Mouse (Mus musculus): ENCODE measurements at regions not wholly inside any gene's neighbourhood (a gene's known extent, or its start where the extent isn't known, plus 50 kb on each side); places are given as distances from the start of the nearest gene placed in this dataset.

- Histone ChIP-seq H3K4me2 (replicated peaks; ENCODE audit: low read depth) (no peak overlapping the region), H3K9me3 (ENCODE audit: control insufficient read depth) (no peaks in the 10 kb centered on the region), H3K27ac (ENCODE audit: low read depth, low read length) (no peak overlapping the region), H3K27me3 (replicated peaks; ENCODE audit: control insufficient read depth, insufficient read depth, low read length) (no peaks in the 10 kb centered on the region), H3K9ac (ENCODE audit: low read depth, low read length) (no peak overlapping the region), H3K36me3 (ENCODE audit: control insufficient read depth, insufficient read depth) (no peaks in the 10 kb centered on the region), H3K4me3 (ENCODE audit: low read depth, low read length) (no peak overlapping the region), H3K4me1 (replicated peaks; ENCODE audit: control insufficient read depth, insufficient read depth, low read length) (no peaks in the 10 kb centered on the region)
- TF ChIP-seq CTCF (IDR thresholded peaks at IDR 0.05; ENCODE audit: low read depth), result no peak
- ATAC-seq, result no peak
- WGBS, result 76% methylated on average over 11 of the region's 11 CpGs
These were observed 297.0 kb downstream of the Pmp22 start for GRCm38 (mm10) chr11:63425741-63426140.

GRCm38 (mm10) chr11:63453786-63454185 lies 325.0 kb downstream of the Pmp22 start:
- no peak for TF ChIP-seq CTCF (IDR thresholded peaks at IDR 0.05; ENCODE audit: low read depth)
- no peak overlapping the region for H3K9ac ChIP-seq (ENCODE audit: low read depth, low read length)
- no peaks in the 10 kb centered on the region for H3K27me3 ChIP-seq (replicated peaks; ENCODE audit: control insufficient read depth, insufficient read depth, low read length)
- no peak for ATAC-seq
- no peaks in the 10 kb centered on the region for H3K9me3 ChIP-seq (ENCODE audit: control insufficient read depth)
- no peaks in the 10 kb centered on the region for H3K36me3 ChIP-seq (ENCODE audit: control insufficient read depth, insufficient read depth)
- no peak overlapping the region for H3K27ac ChIP-seq (ENCODE audit: low read depth, low read length)
- no peak overlapping the region for H3K4me2 ChIP-seq (replicated peaks; ENCODE audit: low read depth)
- no peaks in the 10 kb centered on the region for H3K4me1 ChIP-seq (replicated peaks; ENCODE audit: control insufficient read depth, insufficient read depth, low read length)
- WGBS, result 69% methylated on average over 5 of the region's 5 CpGs
- H3K4me3 ChIP-seq (ENCODE audit: low read depth, low read length), result no peak overlapping the region

GRCm38 (mm10) chr11:63454910-63455531 lies 326.2 kb downstream of the Pmp22 start:
- no peak for TF ChIP-seq CTCF (IDR thresholded peaks at IDR 0.05; ENCODE audit: low read depth)

GRCm38 (mm10) chr11:63456356-63456755 lies 327.6 kb downstream of the Pmp22 start:
- no peak for TF ChIP-seq CTCF (IDR thresholded peaks at IDR 0.05; ENCODE audit: low read depth)
- no peak for ATAC-seq
- Histone ChIP-seq H3K4me1 (replicated peaks; ENCODE audit: control insufficient read depth, insufficient read depth, low read length) (no peaks in the 10 kb centered on the region), H3K4me3 (ENCODE audit: low read depth, low read length) (no peak overlapping the region), H3K9ac (ENCODE audit: low read depth, low read length) (no peak overlapping the region), H3K36me3 (ENCODE audit: control insufficient read depth, insufficient read depth) (no peaks in the 10 kb centered on the region), H3K4me2 (replicated peaks; ENCODE audit: low read depth) (no peak overlapping the region), H3K9me3 (ENCODE audit: control insufficient read depth) (no peaks in the 10 kb centered on the region), H3K27ac (ENCODE audit: low read depth, low read length) (no peak overlapping the region), H3K27me3 (replicated peaks; ENCODE audit: control insufficient read depth, insufficient read depth, low read length) (no peaks in the 10 kb centered on the region)
- 64% methylated on average over 3 of the region's 3 CpGs for whole genome bisulfite sequencing

More at GRCm38 (mm10) chr11:63454910-63455531, 326.2 kb downstream of the Pmp22 start:
- H3K4me3 ChIP-seq (ENCODE audit: low read depth, low read length), result no peak overlapping the region
- no peak for ATAC-seq
- H3K9me3 ChIP-seq (ENCODE audit: control insufficient read depth), result no peaks in the 10 kb centered on the region
- no peaks in the 10 kb centered on the region for H3K36me3 ChIP-seq (ENCODE audit: control insufficient read depth, insufficient read depth)
- WGBS, result 49% methylated on average over 17 of the region's 17 CpGs
- no peak overlapping the region for H3K9ac ChIP-seq (ENCODE audit: low read depth, low read length)
- H3K4me1 ChIP-seq (replicated peaks; ENCODE audit: control insufficient read depth, insufficient read depth, low read length), result no peaks in the 10 kb centered on the region
- H3K27me3 ChIP-seq (replicated peaks; ENCODE audit: control insufficient read depth, insufficient read depth, low read length), result no peaks in the 10 kb centered on the region
- no peak overlapping the region for H3K4me2 ChIP-seq (replicated peaks; ENCODE audit: low read depth)
- H3K27ac ChIP-seq (ENCODE audit: low read depth, low read length), result no peak overlapping the region

GRCm38 (mm10) chr11:63457250-63457649 lies 328.5 kb downstream of the Pmp22 start:
- Histone ChIP-seq H3K9me3 (ENCODE audit: control insufficient read depth) (no peaks in the 10 kb centered on the region), H3K4me1 (replicated peaks; ENCODE audit: control insufficient read depth, insufficient read depth, low read length) (no peaks in the 10 kb centered on the region), H3K9ac (ENCODE audit: low read depth, low read length) (no peak overlapping the region), H3K36me3 (ENCODE audit: control insufficient read depth, insufficient read depth) (no peaks in the 10 kb centered on the region), H3K4me2 (replicated peaks; ENCODE audit: low read depth) (no peak overlapping the region), H3K27me3 (replicated peaks; ENCODE audit: control insufficient read depth, insufficient read depth, low read length) (no peaks in the 10 kb centered on the region), H3K27ac (ENCODE audit: low read depth, low read length) (no peak overlapping the region), H3K4me3 (ENCODE audit: low read depth, low read length) (no peak overlapping the region)
- no peak for ATAC-seq
- WGBS, result 66% methylated on average over 5 of the region's 5 CpGs
- TF ChIP-seq CTCF (IDR thresholded peaks at IDR 0.05; ENCODE audit: low read depth), result no peak

- Histone ChIP-seq H3K27me3 (replicated peaks; ENCODE audit: control insufficient read depth, insufficient read depth, low read length) (no peaks in the 10 kb centered on the region), H3K36me3 (ENCODE audit: control insufficient read depth, insufficient read depth) (no peaks in the 10 kb centered on the region), H3K27ac (ENCODE audit: low read depth, low read length) (no peak overlapping the region), H3K9ac (ENCODE audit: low read depth, low read length) (no peak overlapping the region), H3K9me3 (ENCODE audit: control insufficient read depth) (no peaks in the 10 kb centered on the region), H3K4me2 (replicated peaks; ENCODE audit: low read depth) (no peak overlapping the region), H3K4me3 (ENCODE audit: low read depth, low read length) (no peak overlapping the region), H3K4me1 (replicated peaks; ENCODE audit: control insufficient read depth, insufficient read depth, low read length) (no peaks in the 10 kb centered on the region)
- TF ChIP-seq CTCF (IDR thresholded peaks at IDR 0.05; ENCODE audit: low read depth), result no peak
- ATAC-seq, result no peak
- WGBS, result 88% methylated on average over 7 of the region's 7 CpGs
These were observed 331.4 kb downstream of the Pmp22 start for GRCm38 (mm10) chr11:63460146-63460545.

Data from intestine, postnatal 0 days (tissue).